Mouse (Mus musculus) right cerebral cortex, adult 2 months (tissue): ENCODE results near the gene Wdr91.

Source experiments
- DNase-seq, 2 experiments: peaks; one replicate each; pipeline ENCODE4 v3.0.0; 2021 to 2022; ENCODE audit warnings: low spot score in 2 of 2

Wdr91 gene

DNA sequence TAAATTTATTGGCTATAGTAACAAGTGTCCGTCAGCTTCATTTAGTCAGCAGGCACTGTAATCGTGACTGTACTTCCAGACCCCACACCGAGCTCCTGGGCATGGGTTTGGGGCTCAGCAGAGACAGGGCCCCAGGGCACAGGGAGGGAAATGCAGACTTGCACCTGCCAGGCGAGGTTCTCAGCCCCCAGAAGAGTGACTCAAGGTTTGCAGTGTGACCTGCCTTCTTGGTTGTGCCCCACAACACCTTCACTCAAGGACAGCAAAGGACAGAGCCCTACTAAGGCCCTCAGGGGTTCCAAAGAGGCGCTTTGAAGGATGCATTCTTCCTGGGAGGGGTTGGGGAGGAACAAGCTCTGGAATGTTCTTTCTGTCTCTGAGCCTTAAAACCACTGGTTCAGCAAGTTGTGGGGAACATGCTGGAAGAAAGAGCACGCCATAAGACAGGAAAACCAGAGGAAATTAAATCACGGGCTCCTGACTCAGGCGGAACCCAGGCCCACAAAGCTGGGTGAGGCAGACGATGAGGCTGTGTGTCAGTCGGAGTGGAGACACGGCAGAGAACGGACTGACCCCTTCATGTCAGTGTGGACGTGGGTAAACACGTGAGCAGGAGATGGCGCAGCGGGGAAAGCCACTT, 31.5 kb downstream of the Wdr91 start:
- no peak for DNase-seq

GRCm38 (mm10) chr6:34877509-34878321, 33.0 kb downstream of the Wdr91 start, which contains the start of gene Cyren:
Gene Cyren (minus strand): TSS chr6:34878060.
- peak; percentile 82 to 87 for DNase-seq

DNA sequence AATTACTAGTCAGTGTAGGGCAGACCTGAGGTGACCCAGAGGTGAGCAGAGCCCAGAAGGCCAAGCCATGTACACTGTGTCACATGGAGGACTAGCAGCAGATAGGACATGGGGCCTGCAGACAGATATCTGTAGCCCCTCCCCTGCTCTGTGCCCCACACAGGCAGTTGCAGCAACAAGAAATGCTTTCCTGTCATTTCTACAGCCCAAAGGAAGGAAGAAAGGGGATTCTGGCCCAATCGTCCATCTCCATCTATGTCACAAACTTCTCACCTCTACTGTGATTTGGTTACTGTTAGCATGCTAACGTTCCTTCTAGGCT, 33.9 kb downstream of the Wdr91 start:
- no peak for DNase-seq

DNA sequence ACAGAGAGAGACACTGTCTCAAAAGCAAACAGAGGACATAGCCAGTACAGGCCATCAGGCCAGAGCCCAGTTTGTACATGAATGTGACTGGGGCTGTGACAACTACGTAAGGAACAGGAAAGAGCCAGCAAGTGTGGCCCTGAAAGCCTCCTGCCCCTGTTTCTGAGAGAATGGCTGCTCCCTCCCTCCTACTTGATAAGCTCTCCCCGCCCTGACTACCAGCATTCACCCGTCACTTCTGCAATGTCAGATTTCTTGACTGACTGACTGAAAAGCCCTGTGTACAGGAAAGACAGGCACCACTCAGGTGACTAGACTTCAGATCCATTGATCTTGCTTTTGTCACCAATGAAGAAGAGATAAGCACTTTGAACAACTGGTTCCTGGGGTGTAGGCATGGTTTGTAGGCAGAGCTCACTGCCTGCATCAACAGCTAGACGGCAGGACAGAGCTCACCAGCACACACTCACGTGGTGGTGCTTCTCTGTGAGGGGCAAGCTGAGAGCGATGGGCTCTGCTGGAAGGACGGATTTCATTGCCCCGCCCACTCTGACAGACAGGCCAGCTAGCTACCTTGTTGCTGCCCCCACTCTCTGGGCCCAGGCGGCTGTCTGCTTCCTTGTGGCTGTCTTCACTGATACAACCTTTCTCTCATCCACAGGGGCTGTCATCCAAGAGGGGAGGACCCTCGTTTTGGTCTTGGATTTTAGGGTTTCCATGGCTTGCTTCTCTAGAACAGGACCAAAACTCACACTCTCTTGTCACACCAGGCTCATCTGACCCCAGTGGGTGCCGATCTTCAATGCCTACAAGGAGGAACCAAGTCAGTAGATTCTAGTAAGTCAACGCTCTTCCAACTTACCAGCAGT, 34.5 kb downstream of the Wdr91 start:
- DNase-seq, result no peak

GRCm38 (mm10) chr6:34875268-34875761, 35.4 kb downstream of the Wdr91 start:
- peak in 1 of 2 experiments; percentile 44 for DNase-seq

DNA sequence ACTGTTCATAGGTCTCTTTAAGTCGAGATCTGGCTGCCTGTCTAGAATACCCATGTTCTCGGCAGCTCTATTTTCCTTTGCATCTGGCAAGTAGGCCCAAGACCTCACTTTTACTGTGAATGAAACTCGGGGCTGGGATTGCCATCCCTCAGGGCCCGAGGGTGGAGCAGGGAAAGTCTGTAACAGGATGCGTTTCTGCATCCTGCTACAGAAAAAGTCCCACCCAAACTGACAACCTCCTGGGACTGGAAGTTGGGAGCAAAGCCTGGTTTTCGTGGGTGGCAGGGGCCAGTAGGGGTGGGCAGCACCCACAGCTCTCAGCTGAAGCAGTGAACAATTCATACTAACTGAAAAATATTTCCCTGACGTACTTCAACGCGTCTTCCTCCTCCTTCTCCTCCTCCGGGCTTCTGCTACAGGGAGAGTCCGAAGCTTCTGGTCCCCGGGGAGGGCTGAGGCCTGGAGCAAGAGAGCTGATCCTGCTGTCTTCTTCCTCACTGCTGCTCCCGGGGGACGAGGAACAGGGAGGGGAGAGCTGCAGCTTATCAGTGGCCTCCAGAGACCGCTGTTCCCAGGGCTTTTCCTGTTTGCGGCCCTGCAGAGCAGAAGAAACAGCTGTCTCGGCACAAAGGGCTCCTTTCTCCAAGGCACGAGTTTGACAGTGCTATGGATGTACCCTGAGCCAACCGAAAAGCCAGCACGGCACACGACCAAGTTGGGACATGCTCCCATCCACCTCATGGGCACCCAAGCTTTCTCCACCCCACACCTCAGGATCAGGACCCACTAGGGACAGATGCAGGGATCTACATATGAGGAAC, 36.4 kb downstream of the Wdr91 start:
- DNase-seq, result no peak

DNA sequence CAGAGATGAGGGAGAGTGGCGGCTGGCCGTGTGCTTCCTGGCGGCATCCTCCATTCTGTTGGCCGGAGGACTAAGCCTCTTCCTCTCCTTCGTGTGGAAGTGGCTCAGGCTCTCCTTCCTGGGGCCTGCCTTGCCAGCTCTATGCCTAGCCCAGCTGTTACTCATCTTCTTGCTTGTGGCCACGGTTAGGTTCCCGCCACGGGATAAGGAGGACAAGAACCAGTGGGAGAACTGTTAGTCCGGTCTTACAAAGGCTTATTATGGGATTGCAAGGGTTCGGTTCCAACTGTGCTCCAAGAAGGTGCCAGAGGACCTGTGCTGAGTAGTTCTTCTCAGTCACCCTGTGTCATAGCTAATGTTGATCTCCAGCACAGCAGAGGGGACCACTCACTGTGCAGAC, 37.8 kb downstream of the Wdr91 start:
- no peak for DNase-seq

- DNase-seq, result no peak
Measured at GRCm38 (mm10) chr6:34871929-34872328, 38.7 kb downstream of the Wdr91 start.

- DNase-seq, result no peak
Measured at GRCm38 (mm10) chr6:34870724-34871123, 40.0 kb downstream of the Wdr91 start.

DNA sequence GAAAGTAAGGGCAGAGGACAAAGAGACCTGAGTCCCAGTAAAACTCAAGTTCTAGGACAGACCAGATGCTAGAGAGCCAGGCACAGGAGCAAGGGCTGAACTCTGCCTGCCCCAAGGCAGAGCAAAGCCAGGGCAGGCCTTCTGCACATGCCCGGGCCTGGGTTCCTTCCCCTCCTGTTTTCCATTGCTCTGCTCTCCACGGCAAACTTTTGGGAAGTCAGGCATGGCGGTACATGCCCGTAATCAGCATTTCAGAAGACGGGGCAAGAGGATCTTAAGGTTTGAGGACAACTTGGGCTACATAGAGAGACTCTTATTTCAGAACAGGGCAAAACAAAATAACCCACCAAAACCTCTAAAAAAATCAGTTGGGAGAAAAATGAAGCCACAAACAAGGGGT, 40.5 kb downstream of the Wdr91 start:
- no peak for DNase-seq

GRCm38 (mm10) chr6:34869225-34869915, 41.3 kb downstream of the Wdr91 start:
- DNase-seq, result no peak

DNA sequence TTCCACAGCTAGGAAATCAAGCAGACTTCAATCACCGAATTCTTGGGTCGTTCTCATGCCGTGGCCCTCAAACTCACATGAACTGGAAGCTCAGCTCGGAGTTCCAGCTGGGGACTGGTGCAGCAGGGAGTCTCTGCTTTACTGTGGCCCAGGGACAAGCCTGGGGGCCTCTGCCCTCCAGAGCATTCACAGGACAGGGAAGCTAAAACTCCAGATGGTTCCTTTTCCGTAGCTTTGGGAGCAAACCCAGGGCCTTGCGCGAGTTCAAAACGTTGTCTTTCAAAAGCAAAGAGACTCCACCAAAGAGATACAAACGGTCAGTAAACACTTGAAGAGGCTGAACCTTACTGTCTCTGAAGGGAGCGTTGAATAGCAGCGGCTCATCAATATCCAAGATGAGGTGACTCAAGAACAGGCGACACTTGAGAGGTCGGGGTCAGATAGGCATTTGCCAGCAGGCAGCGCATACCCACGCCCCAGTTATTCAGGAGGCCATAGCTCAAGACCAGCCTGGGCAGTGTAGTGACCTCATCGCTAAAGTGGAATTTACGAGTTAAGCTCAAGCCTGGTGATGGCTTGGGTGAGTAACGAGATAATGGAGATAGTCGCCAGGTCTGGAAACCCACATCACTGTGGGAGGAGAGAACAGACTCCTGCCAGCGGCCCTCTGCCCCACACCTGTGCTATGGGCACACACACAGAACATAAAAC, 42.0 kb downstream of the Wdr91 start:
- no peak for DNase-seq

DNA sequence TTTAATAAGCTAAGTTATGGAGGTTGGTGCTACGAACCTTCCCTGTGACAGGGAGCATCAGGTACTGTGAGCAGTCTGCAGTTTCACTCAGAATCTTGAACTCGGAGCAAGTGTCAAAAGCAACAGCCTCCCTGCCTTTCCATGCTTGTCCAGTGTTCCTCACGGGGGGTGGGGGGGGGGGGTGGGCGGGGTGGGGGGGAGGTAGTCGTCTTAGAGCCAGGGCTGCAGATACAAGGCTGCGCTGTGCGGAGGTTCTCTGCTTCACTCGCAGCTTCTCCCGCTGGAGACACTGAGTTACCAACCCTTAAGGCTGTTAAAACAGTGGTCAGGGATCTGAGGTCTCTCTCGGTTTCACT, 42.7 kb downstream of the Wdr91 start:
- DNase-seq, result no peak

DNA sequence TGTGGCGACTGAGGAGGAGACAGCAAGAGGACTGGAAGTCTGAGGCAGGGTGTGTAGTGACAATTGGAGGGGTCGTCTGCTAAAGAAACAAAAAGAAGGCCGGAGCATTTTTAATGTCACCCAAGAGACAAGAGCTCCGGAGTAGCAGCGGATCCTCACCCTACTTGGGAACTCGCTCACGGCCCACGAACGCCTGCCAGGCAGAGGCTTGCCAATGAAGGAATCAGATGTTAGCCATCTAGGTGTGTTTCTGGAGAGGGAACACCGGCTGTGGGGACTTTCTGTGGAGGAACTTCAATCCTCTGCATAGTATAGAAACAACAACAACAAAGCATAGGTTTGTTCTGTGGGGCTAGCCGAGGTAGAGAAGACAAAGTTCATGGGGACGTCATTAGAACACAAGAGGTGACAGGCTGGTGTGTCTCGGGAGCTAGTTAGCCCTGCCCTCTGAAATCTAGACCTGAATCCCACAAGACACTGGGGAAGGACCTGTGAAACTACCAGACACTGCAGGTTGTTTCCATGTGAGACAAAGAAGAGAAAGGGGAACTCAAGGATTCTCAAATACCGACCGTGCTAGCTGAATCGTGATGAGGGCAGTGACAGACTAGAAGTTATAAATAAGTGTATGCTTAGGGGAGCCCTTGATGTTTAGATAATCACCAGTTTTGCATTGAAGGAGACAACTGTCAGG, 43.2 kb downstream of the Wdr91 start:
- DNase-seq, result no peak

- no peak for DNase-seq
Measured at GRCm38 (mm10) chr6:34866786-34867185, 43.9 kb downstream of the Wdr91 start.

GRCm38 (mm10) chr6:34865711-34866593, 44.7 kb downstream of the Wdr91 start:
- no peak for DNase-seq

- DNase-seq, result no peak
Measured at GRCm38 (mm10) chr6:34865213-34865612, 45.5 kb downstream of the Wdr91 start.

- no peak for DNase-seq
Measured at GRCm38 (mm10) chr6:34863786-34864514, 46.7 kb downstream of the Wdr91 start.
